Mouse (Mus musculus) embryonic facial prominence, embryonic 14.5 days (tissue): ENCODE measurements around the gene Sept9. TPM values are rescaled to one million over a fixed set of nuclear protein-coding genes. Genes with fewer than 3 reads are reported as not detected.

ENCODE experiments used
- ATAC-seq: fragments of 200-750 bp; cut with Nextera tagmentation; 2 replicates; pipeline ENCODE4 v1.8.0; 2017; ENCODE audit warnings: low read depth, moderate number of reproducible peaks, moderate TSS enrichment
- DNase-seq: peaks from one replicate; pipeline ENCODE4 v3.0.0-alpha.2; 2015; ENCODE audit warnings: low spot score
- H3K27ac ChIP-seq: fragments of 300-500 bp; sonication (generic); replicated peaks from 2 replicates; pipeline ENCODE4 v1.5.1; 2014; ENCODE audit warnings: low read depth, mild to moderate bottlenecking, low read length, moderate library complexity
- H3K27me3 ChIP-seq: fragments of 300-500 bp; sonication (generic); replicated peaks from 2 replicates; pipeline ENCODE4 v1.6.1; 2014; ENCODE audit warnings: low read length; ENCODE audit not compliant: control insufficient read depth, insufficient read depth
- H3K36me3 ChIP-seq: fragments of 300-500 bp; sonication (generic); 2 replicates; pipeline ENCODE4 v1.6.1; 2014; ENCODE audit warnings: low read length, mixed read lengths; ENCODE audit not compliant: control insufficient read depth, insufficient read depth
- H3K4me1 ChIP-seq: fragments of 300-500 bp; sonication (generic); 2 replicates; pipeline ENCODE4 v1.6.1; 2014; ENCODE audit warnings: antibody characterized with exemption, low read length; ENCODE audit not compliant: control insufficient read depth, insufficient read depth
- H3K4me2 ChIP-seq: fragments of 300-500 bp; sonication (generic); 2 replicates; pipeline ENCODE4 v1.6.1; 2014; ENCODE audit warnings: low read depth, mild to moderate bottlenecking, low read length, moderate library complexity, mixed read lengths
- H3K4me3 ChIP-seq: fragments of 300-500 bp; sonication (generic); 2 replicates; pipeline ENCODE4 v1.5.1; 2014; ENCODE audit warnings: low read depth, mild to moderate bottlenecking, low read length
- H3K9ac ChIP-seq: fragments of 300-500 bp; sonication (generic); 2 replicates; pipeline ENCODE4 v1.6.1; 2014; ENCODE audit warnings: low read depth, mild to moderate bottlenecking, low read length, moderate library complexity, mixed read lengths
- H3K9me3 ChIP-seq: fragments of 300-500 bp; sonication (generic); 2 replicates; pipeline ENCODE4 v1.6.1; 2016; ENCODE audit warnings: low read length; ENCODE audit not compliant: control insufficient read depth
- WGBS: fragments of 180-500 bp; shearing (Covaris S2); extraction: QIAGEN DNeasy Blood & Tissue Kit; methylation state at CpG from one replicate; pipeline ENCODE4 v1.1.7; 2014; 5-methylcytosine and 5-hydroxymethylcytosine counted together
- polyA plus RNA-seq: library from polyadenylated mRNA; unstranded; fragments of >200 nt; fragmentation: Nextera tagmentation; extraction: Ambion mirVana; gene quantifications from 2 replicates; pipeline ENCODE4 v1.2.1, GENCODE M21; 2014

Gene Sept9
- polyA plus RNA-seq, 1 experiment from 2014 or later, result 115 TPM

- H3K4me2 ChIP-seq, result no peak overlapping the region
- H3K9ac ChIP-seq, result no peak overlapping the region
- H3K27ac ChIP-seq, result no peak overlapping the region
- H3K9me3 ChIP-seq, result no peaks in the 10 kb centered on the region
- WGBS, result 91% methylated on average over 19 of the region's 19 CpGs
- H3K4me3 ChIP-seq, result no peak overlapping the region
- no peaks in the 10 kb centered on the region for H3K27me3 ChIP-seq
- ATAC-seq, result no peak
- H3K36me3 ChIP-seq, result no peaks in the 10 kb centered on the region
- peaks cover 14% of the 10 kb centered on the region for H3K4me1 ChIP-seq
- no peak for DNase-seq
These were observed 29.5 kb upstream of the Sept9 start for GRCm38 (mm10) chr11:117169801-117170565.

- ATAC-seq, result peak; percentile 41; the same call in 1 of the 2 replicates
- Histone ChIP-seq H3K27me3 (no peaks in the 10 kb centered on the region), H3K4me2 (peak overlapping the region; percentile 48), H3K36me3 (no peaks in the 10 kb centered on the region), H3K4me1 (peaks cover 25% of the 10 kb centered on the region), H3K9ac (peak overlapping the region; percentile 51), H3K9me3 (no peaks in the 10 kb centered on the region), H3K4me3 (peak overlapping the region; percentile 34), H3K27ac (peak overlapping the region; percentile 78)
- peak; percentile 83 for DNase-seq
- WGBS, result 24% methylated on average over 18 of the region's 18 CpGs
These were observed 25.2 kb upstream of the Sept9 start for GRCm38 (mm10) chr11:117174098-117174892.

GRCm38 (mm10) chr11:117174924-117175323 is 24.5 kb upstream of the Sept9 start:
- Histone ChIP-seq H3K9me3 (peaks cover 2% of the 10 kb centered on the region; the same call in 1 of the 2 replicates), H3K4me3 (peak overlapping the region; percentile 34), H3K4me2 (peak overlapping the region; percentile 48), H3K36me3 (no peaks in the 10 kb centered on the region), H3K27ac (peak overlapping the region; percentile 78), H3K4me1 (peaks cover 25% of the 10 kb centered on the region), H3K9ac (peak overlapping the region; percentile 51), H3K27me3 (no peaks in the 10 kb centered on the region)
- DNase-seq (peak; percentile 53), ATAC-seq (no peak)
- WGBS, result 31% methylated on average over 15 of the region's 15 CpGs

GRCm38 (mm10) chr11:117175472-117175871 is 24.0 kb upstream of the Sept9 start:
- peak overlapping the region; percentile 78 for H3K27ac ChIP-seq
- H3K36me3 ChIP-seq, result no peaks in the 10 kb centered on the region
- DNase-seq, result no peak
- H3K9me3 ChIP-seq, result peaks cover 6% of the 10 kb centered on the region; the same call in 1 of the 2 replicates
- H3K9ac ChIP-seq, result no peak overlapping the region
- H3K4me3 ChIP-seq, result no peak overlapping the region
- H3K27me3 ChIP-seq, result no peaks in the 10 kb centered on the region
- H3K4me1 ChIP-seq, result peaks cover 25% of the 10 kb centered on the region
- 69% methylated on average over 12 of the region's 12 CpGs for WGBS
- peak overlapping the region; percentile 48; the same call in 1 of the 2 replicates for H3K4me2 ChIP-seq
- ATAC-seq, result no peak

GRCm38 (mm10) chr11:117176304-117176703 is 23.2 kb upstream of the Sept9 start:
- ATAC-seq (0 out of 2 replicates have a peak, but pooled peaks have one; percentile 7), DNase-seq (no peak)
- H3K9me3 ChIP-seq, result peaks cover 8% of the 10 kb centered on the region; the same call in 1 of the 2 replicates
- peaks cover 25% of the 10 kb centered on the region for H3K4me1 ChIP-seq
- no peaks in the 10 kb centered on the region for H3K27me3 ChIP-seq
- no peak overlapping the region for H3K9ac ChIP-seq
- no peak overlapping the region for H3K4me3 ChIP-seq
- H3K36me3 ChIP-seq, result no peaks in the 10 kb centered on the region
- WGBS, result 49% methylated on average over 5 of the region's 5 CpGs
- H3K27ac ChIP-seq, result peak overlapping the region; percentile 78; the same call in 1 of the 2 replicates
- H3K4me2 ChIP-seq, result no peak overlapping the region

- Histone ChIP-seq H3K27me3 (no peaks in the 10 kb centered on the region), H3K9me3 (peaks cover 14% of the 10 kb centered on the region), H3K27ac (no peak overlapping the region), H3K4me1 (peaks cover 25% of the 10 kb centered on the region), H3K9ac (no peak overlapping the region), H3K4me2 (no peak overlapping the region), H3K36me3 (no peaks in the 10 kb centered on the region), H3K4me3 (no peak overlapping the region)
- ATAC-seq, result no peak
- DNase-seq, result no peak
- WGBS, result 60% methylated on average over 5 of the region's 5 CpGs
These were observed 22.6 kb upstream of the Sept9 start for GRCm38 (mm10) chr11:117176900-117177299.

- 54% methylated on average over 8 of the region's 11 CpGs for WGBS
- no peaks in the 10 kb centered on the region for H3K36me3 ChIP-seq
- peak; percentile 74 for ATAC-seq
These were observed 22.0 kb upstream of the Sept9 start for GRCm38 (mm10) chr11:117177303-117177979.

GRCm38 (mm10) chr11:117179902-117180301 is 19.6 kb upstream of the Sept9 start:
- Histone ChIP-seq H3K4me2 (no peak overlapping the region), H3K4me3 (no peak overlapping the region), H3K9ac (no peak overlapping the region), H3K27ac (no peak overlapping the region), H3K36me3 (no peaks in the 10 kb centered on the region), H3K27me3 (no peaks in the 10 kb centered on the region), H3K4me1 (peaks cover 12% of the 10 kb centered on the region), H3K9me3 (peaks cover 21% of the 10 kb centered on the region)
- no peak for DNase-seq
- 74% methylated on average over 5 of the region's 5 CpGs for WGBS
- no peak for ATAC-seq

More at GRCm38 (mm10) chr11:117177303-117177979, 22.0 kb upstream of the Sept9 start:
- peaks cover 19% of the 10 kb centered on the region for H3K9me3 ChIP-seq
- H3K4me1 ChIP-seq, result peaks cover 25% of the 10 kb centered on the region
- peak; percentile 88 for DNase-seq
- H3K9ac ChIP-seq, result no peak overlapping the region
- no peaks in the 10 kb centered on the region for H3K27me3 ChIP-seq
- no peak overlapping the region for H3K4me2 ChIP-seq
- no peak overlapping the region for H3K4me3 ChIP-seq
- no peak overlapping the region for H3K27ac ChIP-seq
